Comparison of ENCODE assay signal across 7 mouse cellular contexts in the genomic region with DNA sequence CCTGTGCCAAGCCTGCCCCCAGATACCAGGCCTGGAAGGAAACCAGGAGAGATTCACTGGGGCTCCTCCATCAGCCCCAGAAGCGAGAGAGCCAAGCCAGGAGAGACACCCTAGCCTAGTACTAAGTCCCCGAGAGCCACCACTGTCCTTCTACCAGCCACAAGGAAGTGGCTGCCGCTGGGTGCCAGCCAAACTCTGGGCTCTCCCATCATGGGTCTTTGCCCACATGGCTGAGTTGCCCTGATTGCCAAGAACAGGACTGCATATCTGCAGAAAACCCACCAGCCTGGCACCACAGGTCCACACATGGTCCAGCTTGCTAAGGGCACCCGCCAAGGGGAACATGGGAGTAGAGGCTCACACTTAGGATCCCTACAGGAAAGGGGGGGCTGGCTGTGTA. TPM values are rescaled to one million over a fixed set of nuclear protein-coding genes. Genes with fewer than 3 reads are reported as not detected.
DNase-seq lines count a peak whose midpoint lies in the region; ATAC-seq and TF ChIP-seq lines count a peak whose summit lies in the region.

No protein-coding gene starts in this region.

- H3K9ac ChIP-seq in hindbrain, embryonic 15.5 days = peak overlapping the region; percentile 100
- H3K9ac ChIP-seq in midbrain, embryonic 11.5 days (ENCODE audit: low read length) = peak overlapping the region; percentile 100
- peak overlapping the region; percentile 43; the same call in 1 of the 2 replicates for H3K9ac ChIP-seq in stomach, postnatal 0 days (ENCODE audit: low read length)

- no peak for ATAC-seq in hindbrain, embryonic 15.5 days (ENCODE audit: low FRiP score, low read depth)
- no peak for ATAC-seq in midbrain, embryonic 11.5 days (ENCODE audit: low FRiP score)
- 0 out of 2 replicates have a peak, but pooled peaks have one; percentile 9 for ATAC-seq in stomach, postnatal 0 days (ENCODE audit: low FRiP score, low TSS enrichment)

- H3K4me1 ChIP-seq in cerebellum, adult 2 months (ENCODE audit: control insufficient read depth, insufficient read depth, low read length) = peaks cover 53% of the 10 kb centered on the region
- H3K4me1 ChIP-seq in hindbrain, embryonic 15.5 days (replicated peaks) = peaks cover 66% of the 10 kb centered on the region
- H3K4me1 ChIP-seq in midbrain, embryonic 11.5 days (ENCODE audit: control insufficient read depth, insufficient read depth, low read length) = peaks cover 56% of the 10 kb centered on the region
- peaks cover 6% of the 10 kb centered on the region for H3K4me1 ChIP-seq in stomach, postnatal 0 days (replicated peaks; ENCODE audit: control insufficient read depth, insufficient read depth)

- WGBS in cerebellum, adult 2 months = 6% methylated on average over 4 of the region's 4 CpGs
- WGBS in hindbrain, embryonic 15.5 days = 61% methylated on average over 4 of the region's 4 CpGs
- 79% methylated on average over 4 of the region's 4 CpGs for WGBS in midbrain, embryonic 11.5 days
- WGBS in stomach, postnatal 0 days = 64% methylated on average over 4 of the region's 4 CpGs

- DNase-seq in adrenal gland, adult 8-10 months = peak; percentile 62
- peak; percentile 68 for DNase-seq in cerebellum, adult 2 months
- peak; percentile 73 for DNase-seq in gastrocnemius, postnatal 14 days
- peak; percentile 87 for DNase-seq in left cerebral cortex, postnatal 4 days
- DNase-seq in midbrain, embryonic 11.5 days (ENCODE audit: low spot score, missing footprints) = no peak
- peak; percentile 42 for DNase-seq in stomach, postnatal 0 days (ENCODE audit: low spot score)

- H3K4me2 ChIP-seq in hindbrain, embryonic 15.5 days = peak overlapping the region; percentile 95
- peak overlapping the region; percentile 98 for H3K4me2 ChIP-seq in midbrain, embryonic 11.5 days
- H3K4me2 ChIP-seq in stomach, postnatal 0 days (replicated peaks; ENCODE audit: low read depth) = peak overlapping the region; percentile 77

- H3K27me3 ChIP-seq in cerebellum, adult 2 months (ENCODE audit: control insufficient read depth, insufficient read depth, low read length) = no peaks in the 10 kb centered on the region
- no peaks in the 10 kb centered on the region for H3K27me3 ChIP-seq in hindbrain, embryonic 15.5 days
- H3K27me3 ChIP-seq in midbrain, embryonic 11.5 days (ENCODE audit: control insufficient read depth, insufficient read depth, low read length) = no peaks in the 10 kb centered on the region
- H3K27me3 ChIP-seq in stomach, postnatal 0 days (ENCODE audit: control insufficient read depth, insufficient read depth, low read length) = no peaks in the 10 kb centered on the region

- no peak for TF ChIP-seq EP300 in stomach, postnatal 0 days (optimal IDR thresholded peaks at IDR 0.05)

- TF ChIP-seq POLR2A in cerebellum, adult 2 months (IDR thresholded peaks at IDR 0.05; ENCODE audit: borderline replicate concordance, insufficient read depth, low read length) = no peak

- peak overlapping the region; percentile 60 for H3K4me3 ChIP-seq in cerebellum, adult 2 months (replicated peaks; ENCODE audit: insufficient read depth, low read depth, low read length)
- peak overlapping the region; percentile 95 for H3K4me3 ChIP-seq in hindbrain, embryonic 15.5 days
- peak overlapping the region; percentile 95 for H3K4me3 ChIP-seq in midbrain, embryonic 11.5 days (ENCODE audit: low read depth, low read length)
- peak overlapping the region; percentile 84 for H3K4me3 ChIP-seq in stomach, postnatal 0 days (ENCODE audit: low read depth, low read length)

- no peaks in the 10 kb centered on the region for H3K9me3 ChIP-seq in hindbrain, embryonic 15.5 days
- no peaks in the 10 kb centered on the region for H3K9me3 ChIP-seq in midbrain, embryonic 11.5 days (ENCODE audit: control insufficient read depth, low read length)
- no peaks in the 10 kb centered on the region for H3K9me3 ChIP-seq in stomach, postnatal 0 days (ENCODE audit: control insufficient read depth, low read length)

- TF ChIP-seq CTCF in cerebellum, adult 2 months (IDR thresholded peaks at IDR 0.05; ENCODE audit: borderline replicate concordance, insufficient read depth, low read depth, low read length) = no peak
- no peak for TF ChIP-seq CTCF in stomach, postnatal 0 days (IDR thresholded peaks at IDR 0.05; ENCODE audit: low read depth)

- H3K36me3 ChIP-seq in hindbrain, embryonic 15.5 days = 0 out of 2 replicates have a peak, but pooled peaks cover 4% of the 10 kb centered on the region
- H3K36me3 ChIP-seq in midbrain, embryonic 11.5 days (ENCODE audit: control insufficient read depth, insufficient read depth, low read length) = peaks cover 16% of the 10 kb centered on the region
- no peaks in the 10 kb centered on the region; the same call in 1 of the 2 replicates for H3K36me3 ChIP-seq in stomach, postnatal 0 days (ENCODE audit: control insufficient read depth, insufficient read depth, low read length)

- intact Hi-C loops in gastrocnemius, postnatal 14 days (cut with DNase I; ENCODE audit: low total_unique reads) = no loop called here
- intact Hi-C loops in left cerebral cortex, postnatal 4 days (cut with DNase I) = no loop called here

- no peak overlapping the region for H3K27ac ChIP-seq in cerebellum, adult 2 months (ENCODE audit: insufficient read depth, low read length)
- peak overlapping the region; percentile 52; the same call in 1 of the 2 replicates for H3K27ac ChIP-seq in hindbrain, embryonic 15.5 days (replicated peaks)
- H3K27ac ChIP-seq in midbrain, embryonic 11.5 days (ENCODE audit: low read depth, low read length) = no peak overlapping the region
- H3K27ac ChIP-seq in stomach, postnatal 0 days (replicated peaks) = 0 out of 2 replicates have a peak overlapping the region, but pooled peaks have one; percentile 61

RNA-seq across cellular contexts. Expression of a gene that starts 15.1 kb away (rescaled TPM):
- 100 to 1,000 TPM in 2 of 4 experiments, 10 to 100 TPM in 2; 80.4 to 126 (median 97.1) TPM for total RNA-seq in adrenal gland, adult 8-10 months (2022)
- polyA plus RNA-seq in cerebellum, adult 2 months (2012; rRNA removed) = 110 and 122 TPM in 2 replicates
- total RNA-seq in gastrocnemius, postnatal 14 days (2021) = 10 to 100 TPM; 46.6 to 46.7 TPM
- 229 and 234 TPM in 2 replicates for polyA plus RNA-seq in hindbrain, embryonic 15.5 days (2015; fragmentation: Nextera tagmentation; extraction: Ambion mirVana)
- 100 to 1,000 TPM; 285 to 296 TPM for total RNA-seq in left cerebral cortex, postnatal 4 days (2021)
- polyA plus RNA-seq in midbrain, embryonic 11.5 days (2014; fragmentation: Nextera tagmentation; extraction: Ambion mirVana) = 175 and 182 TPM in 2 replicates
- 44.8 and 50.8 TPM in 2 replicates for polyA plus RNA-seq in stomach, postnatal 0 days (2015; fragmentation: Nextera tagmentation; extraction: Ambion mirVana)

RNA-seq across cellular contexts. Expression of a gene that starts 36.9 kb away (rescaled TPM):
- total RNA-seq in adrenal gland, adult 8-10 months (2022) = 10 to 100 TPM; 39.1 to 76.8 (median 65.3) TPM
- polyA plus RNA-seq in cerebellum, adult 2 months (2012; rRNA removed) = 88.5 and 95.4 TPM in 2 replicates
- 10 to 100 TPM; 31.5 to 32.6 TPM for total RNA-seq in gastrocnemius, postnatal 14 days (2021)
- 45.7 and 51.6 TPM in 2 replicates for polyA plus RNA-seq in hindbrain, embryonic 15.5 days (2015; fragmentation: Nextera tagmentation; extraction: Ambion mirVana)
- total RNA-seq in left cerebral cortex, postnatal 4 days (2021) = 10 to 100 TPM; 49.6 to 53.4 TPM
- polyA plus RNA-seq in midbrain, embryonic 11.5 days (2014; fragmentation: Nextera tagmentation; extraction: Ambion mirVana) = 25.5 and 33.8 TPM in 2 replicates
- polyA plus RNA-seq in stomach, postnatal 0 days (2015; fragmentation: Nextera tagmentation; extraction: Ambion mirVana) = 21.2 and 22.3 TPM in 2 replicates

Comparison
In these comparisons a context has a peak if more than half of its experiments do, and no peak if none do; other contexts are left out.
1. H3K27ac ChIP-seq: peak in hindbrain, embryonic 15.5 days (single experiment) and stomach, postnatal 0 days (single experiment); none in cerebellum, adult 2 months (single experiment) and midbrain, embryonic 11.5 days (single experiment).
2. H3K9ac ChIP-seq: peak in every context shown above with its lines; median percentile 100 in hindbrain, embryonic 15.5 days; 100 in midbrain, embryonic 11.5 days; 43 in stomach, postnatal 0 days.
3. Peak in every context shown above with its lines, with median percentiles within 50 percentile points of each other: H3K4me3 ChIP-seq and H3K4me2 ChIP-seq.